Mouse (Mus musculus) intestine, embryonic 16.5 days (tissue): ENCODE measurements around the gene 1700003E16Rik. TPM values are rescaled to one million over a fixed set of nuclear protein-coding genes. Genes with fewer than 3 reads are reported as not detected.

Experiments
- ATAC-seq: fragments of 200-750 bp; cut with Nextera tagmentation; 2 replicates; pipeline ENCODE4 v1.8.0; 2017; ENCODE audit warnings: moderate TSS enrichment, moderate library complexity
- H3K27ac ChIP-seq: fragments of 300-500 bp; sonication (generic); 2 replicates; pipeline ENCODE4 v1.5.1; 2014; ENCODE audit warnings: mild to moderate bottlenecking, low read length
- H3K27me3 ChIP-seq: fragments of 300-500 bp; sonication (generic); replicated peaks from 2 replicates; pipeline ENCODE4 v1.6.1; 2014; ENCODE audit warnings: low read length, control low read depth, mixed read lengths; ENCODE audit not compliant: control insufficient read depth, insufficient read depth
- H3K36me3 ChIP-seq: fragments of 300-500 bp; sonication (generic); 2 replicates; pipeline ENCODE4 v1.6.1; 2014; ENCODE audit warnings: low read length, control low read depth; ENCODE audit not compliant: control insufficient read depth, insufficient read depth
- H3K4me1 ChIP-seq: fragments of 300-500 bp; sonication (generic); 2 replicates; pipeline ENCODE4 v1.6.1; 2014; ENCODE audit warnings: low read length, control low read depth, mixed read lengths; ENCODE audit not compliant: control insufficient read depth, insufficient read depth
- H3K4me2 ChIP-seq: fragments of 300-500 bp; sonication (generic); 2 replicates; pipeline ENCODE4 v1.6.1; 2014; ENCODE audit warnings: low read depth, low read length, control low read depth
- H3K4me3 ChIP-seq: fragments of 300-500 bp; sonication (generic); 2 replicates; pipeline ENCODE4 v1.5.1; 2014; ENCODE audit warnings: mild to moderate bottlenecking, low read length
- H3K9ac ChIP-seq: fragments of 300-500 bp; sonication (generic); 2 replicates; pipeline ENCODE4 v1.6.1; 2014; ENCODE audit warnings: low read depth, low read length
- H3K9me3 ChIP-seq: fragments of 300-500 bp; sonication (generic); 2 replicates; pipeline ENCODE4 v1.6.1; 2016; ENCODE audit warnings: low read length, control low read depth; ENCODE audit not compliant: control insufficient read depth
- WGBS: fragments of 180-500 bp; shearing (Covaris S2); extraction: QIAGEN DNeasy Blood & Tissue Kit; methylation state at CpG from one replicate; pipeline ENCODE4 v1.1.7; 2014; 5-methylcytosine and 5-hydroxymethylcytosine counted together
- polyA plus RNA-seq: library from polyadenylated mRNA; unstranded; fragments of >200 nt; fragmentation: Nextera tagmentation; extraction: Ambion mirVana; gene quantifications from 2 replicates; pipeline ENCODE4 v1.2.1, GENCODE M21; 2015

1700003E16Rik gene
- polyA plus RNA-seq: 1.9 and 2.4 TPM in 2 replicates

DNA sequence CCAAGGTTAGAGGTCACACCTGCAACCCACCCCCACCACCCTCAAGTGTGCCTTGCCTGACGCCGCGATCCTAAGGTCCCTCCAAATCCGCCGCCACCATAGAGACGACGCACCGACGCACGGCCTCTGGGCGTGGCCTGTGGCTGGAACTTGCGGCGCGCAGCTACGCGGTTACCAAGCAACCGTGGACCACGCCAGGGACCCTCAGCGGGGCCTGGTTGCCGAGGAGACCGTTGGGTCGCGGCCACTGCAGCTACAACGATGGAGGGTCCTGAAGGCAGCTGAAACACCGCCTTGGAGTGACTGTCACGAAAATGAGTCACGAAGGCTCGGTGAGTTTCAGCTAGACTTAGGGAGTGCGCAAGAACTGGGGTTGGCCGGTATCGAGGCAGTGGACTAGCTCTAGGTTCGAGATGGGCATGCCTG, at the start of gene 1700003E16Rik, which contains the start of gene Wdr54:
Gene 1700003E16Rik, plus strand, starts transcription at position 146 of the 426 bp plus-strand sequence.
Gene Wdr54, minus strand, starts transcription at position 139 of the 426 bp plus-strand sequence.
- peak; percentile 69 for ATAC-seq
- peaks cover 7% of the 10 kb centered on the region; the same call in 1 of the 2 replicates for H3K27me3 ChIP-seq
- peak within 1 kb of the TSS; percentile 91 for H3K4me2 ChIP-seq
- H3K36me3 ChIP-seq: 0 out of 2 replicates have a peak, but pooled peaks cover 3% of the 10 kb centered on the region
- WGBS: 2% methylated on average over 32 of the region's 32 CpGs
- no peak within 1 kb of the TSS for H3K27ac ChIP-seq
- peak within 1 kb of the TSS; percentile 64 for H3K4me3 ChIP-seq
- H3K4me1 ChIP-seq: peaks cover 3% of the 10 kb centered on the region; the same call in 1 of the 2 replicates
- no peaks in the 10 kb centered on the region for H3K9me3 ChIP-seq
- H3K9ac ChIP-seq: peak within 1 kb of the TSS; percentile 60

DNA sequence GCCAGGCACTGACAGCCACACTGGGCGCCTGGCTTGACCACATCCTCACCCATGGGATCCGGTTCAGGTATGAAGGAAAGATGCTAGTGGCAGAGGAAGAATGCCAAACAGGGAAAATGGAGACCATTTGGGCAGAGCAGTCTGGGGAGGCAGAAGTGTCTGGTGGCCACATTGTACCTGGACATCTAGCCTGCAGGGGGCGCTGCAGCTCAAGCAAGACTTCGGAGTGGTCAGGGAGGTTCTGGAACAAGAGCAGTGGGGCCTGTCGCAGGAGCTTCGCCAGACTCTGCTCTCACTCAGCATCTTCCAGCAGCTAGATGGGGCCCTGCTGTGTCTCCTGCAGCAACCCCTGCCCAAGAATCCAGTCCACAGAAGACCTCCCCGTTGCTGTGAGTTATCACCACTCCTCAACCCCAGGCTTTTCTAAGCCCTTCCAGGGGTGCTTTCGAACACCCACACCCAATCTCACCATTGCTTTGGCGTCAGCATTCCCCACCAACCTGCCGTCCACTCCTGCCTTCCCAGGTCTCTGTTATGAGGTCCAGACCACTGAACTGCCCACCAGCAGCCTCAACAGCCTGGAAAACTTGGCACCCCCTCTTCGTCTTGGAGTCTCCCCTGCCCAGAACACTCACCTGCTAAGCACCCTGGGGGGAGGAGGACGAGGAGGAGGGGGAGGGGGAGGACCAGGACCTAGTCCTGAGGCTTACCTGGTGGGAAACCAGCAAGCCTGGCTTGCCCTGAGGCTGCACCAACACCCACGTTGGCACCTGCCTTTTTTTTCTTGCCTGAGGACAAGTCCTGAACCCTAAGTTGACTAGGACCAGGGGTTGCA, 48.4 kb upstream of the 1700003E16Rik start:
- ATAC-seq: peak; percentile 7; the same call in 1 of the 2 replicates
- Histone ChIP-seq H3K36me3 (no peaks in the 10 kb centered on the region), H3K27me3 (no peaks in the 10 kb centered on the region), H3K4me2 (peak overlapping the region; percentile 78), H3K4me3 (peak overlapping the region; percentile 95), H3K9ac (0 out of 2 replicates have a peak overlapping the region, but pooled peaks have one; percentile 97), H3K27ac (no peak overlapping the region), H3K9me3 (no peaks in the 10 kb centered on the region), H3K4me1 (peaks cover 25% of the 10 kb centered on the region)
- WGBS: 38% methylated on average over 13 of the region's 13 CpGs

DNA sequence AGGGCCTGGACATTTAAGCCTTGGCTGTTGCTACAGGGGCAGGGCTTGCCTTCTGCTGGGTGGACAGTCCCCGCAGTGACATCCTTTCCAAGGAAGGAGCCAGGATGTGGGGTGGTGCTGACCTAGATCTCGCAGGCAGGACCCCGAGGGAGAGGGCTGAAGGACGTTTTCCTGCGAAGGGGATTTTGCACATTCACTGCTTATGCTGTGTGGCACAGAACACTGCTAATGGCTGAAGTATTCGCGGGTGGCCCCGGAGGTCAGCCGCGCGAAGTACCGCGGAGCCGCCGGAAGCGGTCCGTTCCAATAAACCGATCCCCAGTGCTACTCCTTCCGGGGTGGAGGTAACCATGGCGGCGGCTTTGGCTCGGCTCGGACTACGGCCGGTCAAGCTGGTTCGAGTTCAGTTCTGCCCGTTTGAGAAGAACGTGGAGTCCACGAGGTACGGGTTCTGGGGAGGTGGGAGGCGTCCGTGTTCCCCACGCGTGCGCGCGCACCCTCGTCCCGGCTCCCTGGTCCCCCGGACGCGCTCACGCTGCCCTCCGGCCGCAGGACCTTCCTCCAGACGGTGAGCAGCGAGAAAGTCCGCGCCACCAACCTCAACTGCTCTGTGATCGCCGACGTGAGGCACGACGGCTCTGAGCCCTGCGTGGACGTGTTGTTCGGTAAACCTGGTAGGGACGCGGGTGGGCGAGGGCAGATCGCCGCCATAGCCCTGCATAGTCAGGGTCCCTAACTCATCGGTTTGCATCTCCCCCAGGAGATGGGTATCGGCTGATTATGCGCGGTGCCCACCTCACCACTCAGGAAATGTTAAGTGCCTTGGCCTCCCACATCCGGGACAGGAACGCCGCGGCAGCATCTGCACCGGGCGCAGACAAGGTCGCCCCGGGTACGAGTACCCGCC, 47.2 kb upstream of the 1700003E16Rik start, which contains the start of gene Mrpl53:
Gene Mrpl53, plus strand, starts transcription at position 279 of the 907 bp plus-strand sequence.
- WGBS: under 1% methylated on average over 76 of the region's 76 CpGs

DNA sequence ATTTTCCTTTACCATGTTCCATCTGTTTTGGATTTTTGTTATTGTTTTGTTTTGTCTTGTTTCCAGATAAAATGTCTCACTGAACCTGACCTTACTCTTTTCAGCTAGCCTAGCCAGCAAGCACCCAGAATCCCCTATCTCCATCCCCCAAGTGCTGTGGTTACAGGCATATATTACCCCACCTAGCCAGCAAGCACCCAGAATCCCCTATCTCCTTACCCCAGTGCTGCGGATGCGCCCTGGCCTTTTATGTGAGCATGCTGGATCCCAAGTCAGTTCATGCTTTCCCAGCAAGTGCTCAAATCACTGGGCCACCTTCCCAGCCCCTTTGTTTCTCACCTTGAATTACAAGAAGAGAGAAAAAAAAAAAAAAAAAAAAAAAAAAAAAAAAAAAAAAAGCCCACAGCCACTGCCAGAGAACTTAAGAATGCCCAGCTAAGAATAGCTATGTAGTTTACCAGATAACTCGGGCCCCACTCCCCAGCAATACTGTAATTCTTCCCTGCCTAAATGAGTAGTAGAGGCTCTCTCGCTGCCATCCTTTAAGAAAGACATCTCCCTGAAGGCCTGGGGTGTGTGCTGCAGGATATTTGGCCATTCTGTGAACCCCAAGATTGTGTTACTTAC, 44.6 kb upstream of the 1700003E16Rik start:
- no peak overlapping the region for H3K9ac ChIP-seq
- H3K27me3 ChIP-seq: no peaks in the 10 kb centered on the region
- no peak overlapping the region for H3K4me2 ChIP-seq
- peaks cover 29% of the 10 kb centered on the region for H3K4me1 ChIP-seq
- H3K36me3 ChIP-seq: no peaks in the 10 kb centered on the region
- no peak overlapping the region for H3K4me3 ChIP-seq
- no peaks in the 10 kb centered on the region for H3K9me3 ChIP-seq
- ATAC-seq: no peak
- 93% methylated on average over 4 of the region's 4 CpGs for WGBS
- no peak overlapping the region for H3K27ac ChIP-seq

More for the DNA sequence above, 47.2 kb upstream of the 1700003E16Rik start, which contains the start of gene Mrpl53:
- Histone ChIP-seq H3K4me1 (peaks cover 16% of the 10 kb centered on the region), H3K27me3 (no peaks in the 10 kb centered on the region), H3K27ac (peak within 1 kb of the TSS; percentile 85), H3K9me3 (no peaks in the 10 kb centered on the region), H3K4me3 (peak within 1 kb of the TSS; percentile 95), H3K9ac (peak within 1 kb of the TSS; percentile 97), H3K36me3 (no peaks in the 10 kb centered on the region), H3K4me2 (peak within 1 kb of the TSS; percentile 78)
- ATAC-seq: peak; percentile 90

DNA sequence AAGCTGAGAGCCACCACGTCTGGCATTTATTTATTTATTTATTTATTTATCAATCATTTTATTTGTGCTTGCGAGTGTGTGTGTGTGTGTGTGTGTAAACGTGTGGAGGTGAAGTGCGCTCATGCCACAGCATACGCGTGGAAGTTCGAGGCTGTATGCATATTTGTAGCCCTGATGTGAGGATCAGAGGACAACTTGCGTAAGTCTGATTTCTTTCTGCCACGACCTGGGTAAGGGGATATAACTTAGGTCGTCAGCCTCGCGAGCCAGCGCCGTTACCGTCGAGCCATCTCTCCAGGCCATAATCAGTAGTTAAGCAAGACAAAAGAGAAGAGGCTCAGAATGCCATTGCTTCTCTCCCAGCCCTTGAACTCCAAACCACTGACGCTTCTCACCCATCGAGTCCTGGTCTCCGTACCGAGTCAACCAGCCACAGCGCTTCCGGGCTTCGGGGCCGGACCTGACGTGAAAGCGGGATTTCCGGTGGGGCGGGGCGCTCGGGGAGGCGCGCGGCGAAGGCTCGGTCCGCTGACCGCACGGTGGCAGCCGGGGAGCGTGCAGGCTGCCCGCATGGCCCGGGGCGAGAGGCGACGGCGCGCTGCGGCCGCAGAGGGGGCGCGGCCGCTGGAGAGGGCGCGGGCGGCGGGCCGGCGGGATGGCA, 41.1 kb upstream of the 1700003E16Rik start, which contains the start of gene Mogs:
Gene Mogs, plus strand, starts transcription at position 486 of the 661 bp plus-strand sequence.
- Histone ChIP-seq H3K9ac (peak within 1 kb of the TSS; percentile 92), H3K4me3 (peak within 1 kb of the TSS; percentile 85), H3K36me3 (no peaks in the 10 kb centered on the region; the same call in 1 of the 2 replicates), H3K9me3 (no peaks in the 10 kb centered on the region), H3K4me2 (peak within 1 kb of the TSS; percentile 88), H3K27me3 (no peaks in the 10 kb centered on the region), H3K27ac (peak within 1 kb of the TSS; percentile 87), H3K4me1 (peaks cover 21% of the 10 kb centered on the region)
- ATAC-seq: peak; percentile 92
- 1% methylated on average over 44 of the region's 58 CpGs for WGBS

DNA sequence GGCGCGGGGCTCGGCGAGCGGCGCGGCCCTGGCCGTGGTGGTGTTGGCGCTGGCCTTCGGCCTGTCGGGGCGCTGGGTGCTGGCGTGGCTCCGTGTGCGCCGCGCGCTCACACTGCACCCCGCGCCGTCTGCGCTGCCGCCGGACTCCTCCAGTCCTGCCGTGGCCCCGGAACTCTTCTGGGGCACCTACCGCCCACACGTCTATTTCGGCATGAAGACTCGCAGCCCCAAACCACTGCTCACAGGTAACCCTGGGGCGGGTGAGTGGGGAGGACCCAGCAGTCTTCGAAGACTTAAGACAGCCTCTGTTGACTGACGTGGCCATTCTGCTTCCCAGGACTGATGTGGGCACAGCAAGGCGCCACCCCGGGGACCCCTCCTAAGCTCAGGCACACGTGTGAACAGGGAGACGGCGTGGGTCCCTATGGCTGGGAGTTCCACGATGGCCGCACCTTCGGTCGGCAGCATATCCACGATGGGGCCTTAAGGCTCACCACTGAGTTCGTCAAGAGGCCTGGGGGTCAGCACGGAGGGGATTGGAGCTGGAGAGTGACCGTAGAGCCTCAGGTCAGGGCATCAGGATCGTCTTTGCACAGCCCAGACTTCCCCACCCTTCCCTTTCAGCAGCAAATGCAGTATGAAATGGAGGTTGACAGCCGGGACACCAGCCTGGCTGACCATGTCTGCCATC, 40.4 kb upstream of the 1700003E16Rik start:
- no peaks in the 10 kb centered on the region for H3K9me3 ChIP-seq
- peak overlapping the region; percentile 85 for H3K4me3 ChIP-seq
- ATAC-seq: peak; percentile 70
- peaks cover 25% of the 10 kb centered on the region for H3K4me1 ChIP-seq
- peak overlapping the region; percentile 72 for H3K27ac ChIP-seq
- H3K9ac ChIP-seq: peak overlapping the region; percentile 92
- WGBS: under 1% methylated on average over 46 of the region's 48 CpGs
- H3K4me2 ChIP-seq: peak overlapping the region; percentile 88
- H3K36me3 ChIP-seq: no peaks in the 10 kb centered on the region; the same call in 1 of the 2 replicates
- no peaks in the 10 kb centered on the region for H3K27me3 ChIP-seq

DNA sequence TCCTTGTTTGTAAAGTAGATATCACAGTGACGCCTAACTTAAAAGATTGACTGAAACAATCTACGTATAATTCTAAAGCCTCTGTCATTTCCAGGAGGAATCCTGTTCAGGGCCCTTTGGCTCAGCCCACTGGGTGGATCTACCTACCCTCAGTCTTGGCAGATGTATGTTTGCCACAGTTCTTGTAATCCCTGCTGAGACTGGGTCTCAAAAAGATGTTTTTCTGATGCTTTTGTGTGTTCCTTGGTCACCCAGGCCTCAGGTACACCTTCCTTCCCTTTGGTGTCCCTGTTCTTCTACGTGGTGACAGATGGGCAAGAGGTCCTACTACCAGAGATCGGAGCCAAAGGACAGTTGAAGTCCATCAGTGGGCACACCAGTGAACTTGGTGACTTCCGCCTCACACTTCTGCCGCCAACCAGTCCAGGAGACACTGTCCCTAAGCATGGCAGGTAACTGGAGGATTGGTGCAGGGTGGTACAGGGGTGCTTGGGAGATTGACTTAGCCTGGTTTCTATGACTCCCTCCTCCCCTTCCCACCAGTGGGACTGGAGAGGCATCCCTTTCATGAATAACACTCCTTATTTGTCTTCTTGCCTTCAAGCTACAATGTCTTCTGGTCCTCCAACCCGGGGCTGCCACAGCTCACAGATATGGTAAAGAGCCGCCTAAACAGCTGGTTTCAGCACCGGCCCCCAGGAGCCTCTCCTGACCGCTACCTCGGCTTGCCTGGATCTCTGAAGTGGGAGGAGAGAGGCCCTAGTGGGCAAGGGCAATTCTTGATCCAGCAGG, 39.6 kb upstream of the 1700003E16Rik start:
- peak overlapping the region; percentile 85 for H3K4me3 ChIP-seq
- peak overlapping the region; percentile 92 for H3K9ac ChIP-seq
- H3K4me1 ChIP-seq: peaks cover 25% of the 10 kb centered on the region
- H3K27ac ChIP-seq: peak overlapping the region; percentile 72
- WGBS: 71% methylated on average over 11 of the region's 11 CpGs
- no peaks in the 10 kb centered on the region for H3K27me3 ChIP-seq
- no peaks in the 10 kb centered on the region for H3K9me3 ChIP-seq
- ATAC-seq: no peak
- no peaks in the 10 kb centered on the region; the same call in 1 of the 2 replicates for H3K36me3 ChIP-seq
- peak overlapping the region; percentile 88 for H3K4me2 ChIP-seq
